Mouse (Mus musculus) heart, embryonic 16.5 days (tissue): ENCODE measurements around the gene H2-M10.4. TPM values are rescaled to one million over a fixed set of nuclear protein-coding genes. Genes with fewer than 3 reads are reported as not detected.

Source experiments
- ATAC-seq: fragments of 200-750 bp; cut with Nextera tagmentation; replicated peaks from 2 replicates; pipeline ENCODE4 v1.8.0; 2017; ENCODE audit warnings: moderate number of reproducible peaks; ENCODE audit not compliant: insufficient read depth, low FRiP score; ENCODE audit errors: extremely low read depth
- H3K27ac ChIP-seq: fragments of 300-500 bp; sonication (generic); 2 replicates; pipeline ENCODE4 v1.5.1; 2014; ENCODE audit warnings: mild to moderate bottlenecking, low read length, control low read depth, moderate library complexity
- H3K27me3 ChIP-seq: fragments of 300-500 bp; sonication (generic); 2 replicates; pipeline ENCODE4 v1.6.1; 2014; ENCODE audit warnings: low read length, mixed read lengths; ENCODE audit not compliant: control insufficient read depth, insufficient read depth
- H3K36me3 ChIP-seq: fragments of 300-500 bp; sonication (generic); 2 replicates; pipeline ENCODE4 v1.6.1; 2014; ENCODE audit not compliant: control insufficient read depth, insufficient read depth
- H3K4me1 ChIP-seq: fragments of 300-500 bp; sonication (generic); 2 replicates; pipeline ENCODE4 v1.6.1; 2014; ENCODE audit warnings: low read length, mixed read lengths; ENCODE audit not compliant: control insufficient read depth, insufficient read depth
- H3K4me2 ChIP-seq: fragments of 300-500 bp; sonication (generic); 2 replicates; pipeline ENCODE4 v1.6.1; 2014; ENCODE audit warnings: low read depth, mild to moderate bottlenecking, control low read depth, low read length
- H3K4me3 ChIP-seq: fragments of 300-500 bp; sonication (generic); 2 replicates; pipeline ENCODE4 v1.5.1; 2014; ENCODE audit warnings: mild to moderate bottlenecking, control low read depth, low read length
- H3K9ac ChIP-seq: fragments of 300-500 bp; sonication (generic); 2 replicates; pipeline ENCODE4 v1.6.1; 2014; ENCODE audit warnings: low read length, control low read depth
- H3K9me3 ChIP-seq: fragments of 300-500 bp; sonication (generic); replicated peaks from 2 replicates; pipeline ENCODE4 v1.6.1; 2016; ENCODE audit warnings: low read length; ENCODE audit not compliant: control insufficient read depth
- WGBS: fragments of 180-500 bp; shearing (Covaris S2); extraction: QIAGEN DNeasy Blood & Tissue Kit; methylation state at CpG from one replicate; pipeline ENCODE4 v1.1.7; 2014; 5-methylcytosine and 5-hydroxymethylcytosine counted together
- polyA plus RNA-seq: library from polyadenylated mRNA; unstranded; fragments of >200 nt; fragmentation: Nextera tagmentation; extraction: Ambion mirVana; gene quantifications from 2 replicates; pipeline ENCODE4 v1.2.1, GENCODE M21; 2015

H2-M10.4 gene
- polyA plus RNA-seq, 1 experiment from 2014 or later: not detected

DNA sequence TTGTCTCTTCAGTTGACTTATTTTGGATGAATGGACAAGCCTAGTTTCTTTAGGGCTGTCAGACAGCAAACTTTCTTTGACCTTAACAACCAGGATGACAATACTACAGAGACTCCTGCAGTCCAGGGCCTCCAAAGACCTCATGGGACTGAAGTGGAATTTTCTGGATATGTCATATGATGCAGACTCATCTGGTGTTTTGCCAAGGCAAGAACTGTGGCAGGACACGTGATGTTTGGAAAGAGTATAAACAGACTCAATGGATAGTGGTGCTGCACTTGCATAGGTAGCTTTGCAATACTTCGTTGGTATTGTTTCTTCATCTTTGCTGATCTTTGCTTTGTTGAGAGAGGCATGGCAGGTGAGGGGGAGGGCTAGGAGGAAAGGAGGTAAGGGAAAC is 44.7 kb downstream of the H2-M10.4 start:
- no peaks in the 10 kb centered on the region for H3K27me3 ChIP-seq
- peaks cover 4% of the 10 kb centered on the region; the same call in 1 of the 2 replicates for H3K9me3 ChIP-seq
- no peak overlapping the region for H3K4me3 ChIP-seq
- no peak overlapping the region for H3K9ac ChIP-seq
- 46% methylated on average over 2 of the region's 2 CpGs for WGBS
- no peak overlapping the region for H3K4me2 ChIP-seq
- H3K36me3 ChIP-seq: no peaks in the 10 kb centered on the region
- ATAC-seq: no peak
- H3K4me1 ChIP-seq: no peaks in the 10 kb centered on the region
- H3K27ac ChIP-seq: no peak overlapping the region

GRCm38 (mm10) chr17:36415407-36415806 is 46.7 kb downstream of the H2-M10.4 start:
- no peak for ATAC-seq
- no peaks in the 10 kb centered on the region for H3K9me3 ChIP-seq
- no peak overlapping the region for H3K27ac ChIP-seq
- no peak overlapping the region for H3K9ac ChIP-seq
- no peaks in the 10 kb centered on the region for H3K27me3 ChIP-seq
- 46% methylated on average over 1 of the region's 1 CpGs for WGBS
- H3K36me3 ChIP-seq: no peaks in the 10 kb centered on the region
- H3K4me3 ChIP-seq: no peak overlapping the region
- H3K4me1 ChIP-seq: no peaks in the 10 kb centered on the region
- H3K4me2 ChIP-seq: no peak overlapping the region

DNA sequence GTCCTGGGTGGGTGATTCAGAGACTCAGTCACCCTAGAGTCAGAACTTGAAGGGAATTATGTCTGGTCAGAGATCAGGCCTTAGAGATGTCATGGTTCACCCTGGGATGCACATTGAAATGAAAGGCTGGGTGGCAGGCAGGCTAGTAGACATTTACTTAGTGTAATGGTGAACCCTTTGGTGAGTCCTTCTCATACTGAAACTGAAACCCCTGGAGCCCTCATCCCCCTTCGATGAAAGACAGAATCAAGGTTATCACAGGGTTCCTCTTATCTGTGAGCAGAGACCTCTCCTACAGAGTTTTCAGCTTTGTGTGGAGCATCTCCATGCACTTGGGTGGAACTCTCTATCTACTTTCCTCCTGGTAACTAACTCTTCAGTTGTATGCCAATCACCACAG is 47.8 kb downstream of the H2-M10.4 start:
- Histone ChIP-seq H3K4me1 (no peaks in the 10 kb centered on the region), H3K27me3 (no peaks in the 10 kb centered on the region), H3K36me3 (no peaks in the 10 kb centered on the region), H3K4me2 (no peak overlapping the region), H3K9me3 (no peaks in the 10 kb centered on the region), H3K9ac (no peak overlapping the region), H3K4me3 (no peak overlapping the region), H3K27ac (no peak overlapping the region)
- ATAC-seq: no peak
- 73% methylated on average over 1 of the region's 1 CpGs for WGBS

Other genes starting within 250 kb of the H2-M10.4 start
- gene Rpp21, start 204.3 kb downstream of the H2-M10.4 start, polyA plus RNA-seq: 73.2 and 89.1 TPM in 2 replicates
- 10.4 and 10.7 TPM in 2 replicates for gene Trim39, start 190.1 kb downstream of the H2-M10.4 start, polyA plus RNA-seq
- not detected in 2 replicates for gene H2-M10.2, start 175.8 kb downstream of the H2-M10.4 start, polyA plus RNA-seq
- gene H2-M10.1, start 136.2 kb downstream of the H2-M10.4 start, polyA plus RNA-seq: not detected in 2 replicates
- not detected in 2 replicates for gene H2-M10.3, start 93.9 kb downstream of the H2-M10.4 start, polyA plus RNA-seq
- gene H2-M11, start 84.7 kb upstream of the H2-M10.4 start, polyA plus RNA-seq: not detected in 2 replicates
- gene H2-M9, start 180.3 kb upstream of the H2-M10.4 start, polyA plus RNA-seq: not detected in 2 replicates
- not detected in 2 replicates for gene H2-M1, start 209.9 kb upstream of the H2-M10.4 start, polyA plus RNA-seq